Mouse (Mus musculus) kidney, adult 2 months (tissue): ENCODE measurements at regions not wholly inside any gene's neighbourhood (a gene's known extent, or its start where the extent isn't known, plus 50 kb on each side); places are given as distances from the start of the nearest gene placed in this dataset.

ENCODE experiments used
- CTCF ChIP-seq: fragments of 200-500 bp; conservative IDR thresholded peaks from 2 replicates; pipeline ENCODE4 v1.5.1; 2011; ENCODE audit warnings: low read depth, mild to moderate bottlenecking, control low read depth, low read length, moderate library complexity, mixed read lengths; ENCODE audit not compliant: insufficient read depth, insufficient read length
- POLR2A ChIP-seq: fragments of 200-500 bp; IDR thresholded peaks from one replicate; pipeline ENCODE4 v1.6.1; 2011; ENCODE audit warnings: low read depth, low read length, control low read depth

GRCm38 (mm10) chr19:17958440-17958839 is 121.0 kb upstream of the Pcsk5 start:
- TF ChIP-seq POLR2A, result no peak
- no peak for TF ChIP-seq CTCF
